Mouse (Mus musculus): Measurements from ENCODE around the gene Ccser1. TPM values are rescaled to one million over a fixed set of nuclear protein-coding genes. Genes with fewer than 3 reads are reported as not detected.

Ccser1 gene
- polyA plus RNA-seq, 1 experiment from 2014 or later: 6.6 TPM

- no peak for ATAC-seq
- TF ChIP-seq CTCF (IDR thresholded peaks at IDR 0.05; ENCODE audit: low read depth): no peak
- Histone ChIP-seq H3K9ac (ENCODE audit: low read depth, low read length) (no peak overlapping the region), H3K27me3 (replicated peaks; ENCODE audit: control insufficient read depth, insufficient read depth, low read length) (no peaks in the 10 kb centered on the region), H3K4me2 (replicated peaks; ENCODE audit: low read depth) (no peak overlapping the region), H3K27ac (ENCODE audit: low read depth, low read length) (no peak overlapping the region), H3K36me3 (ENCODE audit: control insufficient read depth, insufficient read depth) (no peaks in the 10 kb centered on the region), H3K9me3 (ENCODE audit: control insufficient read depth) (no peaks in the 10 kb centered on the region), H3K4me1 (replicated peaks; ENCODE audit: control insufficient read depth, insufficient read depth, low read length) (no peaks in the 10 kb centered on the region), H3K4me3 (ENCODE audit: low read depth, low read length) (no peak overlapping the region)
- WGBS: 78% methylated on average over 5 of the region's 5 CpGs
These were observed 583.3 kb downstream of the Ccser1 start for GRCm38 (mm10) chr6:61763379-61763778.

GRCm38 (mm10) chr6:61765801-61766200 is 585.7 kb downstream of the Ccser1 start:
- TF ChIP-seq CTCF (IDR thresholded peaks at IDR 0.05; ENCODE audit: low read depth): no peak
- 69% methylated on average over 2 of the region's 2 CpGs for WGBS
- Histone ChIP-seq H3K9ac (ENCODE audit: low read depth, low read length) (no peak overlapping the region), H3K4me1 (replicated peaks; ENCODE audit: control insufficient read depth, insufficient read depth, low read length) (no peaks in the 10 kb centered on the region), H3K27ac (ENCODE audit: low read depth, low read length) (no peak overlapping the region), H3K4me3 (ENCODE audit: low read depth, low read length) (no peak overlapping the region), H3K4me2 (replicated peaks; ENCODE audit: low read depth) (no peak overlapping the region), H3K36me3 (ENCODE audit: control insufficient read depth, insufficient read depth) (no peaks in the 10 kb centered on the region), H3K27me3 (replicated peaks; ENCODE audit: control insufficient read depth, insufficient read depth, low read length) (no peaks in the 10 kb centered on the region), H3K9me3 (ENCODE audit: control insufficient read depth) (no peaks in the 10 kb centered on the region)
- no peak for ATAC-seq

- H3K27me3 ChIP-seq (replicated peaks; ENCODE audit: control insufficient read depth, insufficient read depth, low read length): no peaks in the 10 kb centered on the region
- 80% methylated on average over 8 of the region's 8 CpGs for WGBS
- H3K9me3 ChIP-seq (ENCODE audit: control insufficient read depth): no peaks in the 10 kb centered on the region
- H3K9ac ChIP-seq (ENCODE audit: low read depth, low read length): no peak overlapping the region
- H3K4me1 ChIP-seq (replicated peaks; ENCODE audit: control insufficient read depth, insufficient read depth, low read length): no peaks in the 10 kb centered on the region
- no peak for ATAC-seq
- H3K4me2 ChIP-seq (replicated peaks; ENCODE audit: low read depth): no peak overlapping the region
- no peak overlapping the region for H3K4me3 ChIP-seq (ENCODE audit: low read depth, low read length)
- no peak overlapping the region for H3K27ac ChIP-seq (ENCODE audit: low read depth, low read length)
- no peaks in the 10 kb centered on the region for H3K36me3 ChIP-seq (ENCODE audit: control insufficient read depth, insufficient read depth)
- TF ChIP-seq CTCF (IDR thresholded peaks at IDR 0.05; ENCODE audit: low read depth): no peak
These were observed 587.0 kb downstream of the Ccser1 start for GRCm38 (mm10) chr6:61767151-61767550.

GRCm38 (mm10) chr6:61786706-61787105 is 606.6 kb downstream of the Ccser1 start:
- Histone ChIP-seq H3K36me3 (ENCODE audit: control insufficient read depth, insufficient read depth) (no peaks in the 10 kb centered on the region), H3K27ac (ENCODE audit: low read depth, low read length) (no peak overlapping the region), H3K27me3 (replicated peaks; ENCODE audit: control insufficient read depth, insufficient read depth, low read length) (no peaks in the 10 kb centered on the region), H3K4me2 (replicated peaks; ENCODE audit: low read depth) (no peak overlapping the region), H3K4me3 (ENCODE audit: low read depth, low read length) (no peak overlapping the region), H3K4me1 (replicated peaks; ENCODE audit: control insufficient read depth, insufficient read depth, low read length) (no peaks in the 10 kb centered on the region), H3K9me3 (ENCODE audit: control insufficient read depth) (no peaks in the 10 kb centered on the region), H3K9ac (ENCODE audit: low read depth, low read length) (no peak overlapping the region)
- TF ChIP-seq CTCF (IDR thresholded peaks at IDR 0.05; ENCODE audit: low read depth): no peak
- WGBS: 91% methylated on average over 2 of the region's 2 CpGs
- no peak for ATAC-seq

GRCm38 (mm10) chr6:61800889-61801288 is 620.8 kb downstream of the Ccser1 start:
- WGBS: 67% methylated on average over 3 of the region's 3 CpGs
- no peak overlapping the region for H3K4me2 ChIP-seq (replicated peaks; ENCODE audit: low read depth)
- H3K36me3 ChIP-seq (ENCODE audit: control insufficient read depth, insufficient read depth): no peaks in the 10 kb centered on the region
- no peak overlapping the region for H3K9ac ChIP-seq (ENCODE audit: low read depth, low read length)
- ATAC-seq: no peak
- H3K9me3 ChIP-seq (ENCODE audit: control insufficient read depth): no peaks in the 10 kb centered on the region
- no peaks in the 10 kb centered on the region for H3K27me3 ChIP-seq (replicated peaks; ENCODE audit: control insufficient read depth, insufficient read depth, low read length)
- H3K27ac ChIP-seq (ENCODE audit: low read depth, low read length): no peak overlapping the region
- no peaks in the 10 kb centered on the region for H3K4me1 ChIP-seq (replicated peaks; ENCODE audit: control insufficient read depth, insufficient read depth, low read length)
- TF ChIP-seq CTCF (IDR thresholded peaks at IDR 0.05; ENCODE audit: low read depth): no peak
- no peak overlapping the region for H3K4me3 ChIP-seq (ENCODE audit: low read depth, low read length)

- H3K27me3 ChIP-seq (replicated peaks; ENCODE audit: control insufficient read depth, insufficient read depth, low read length): no peaks in the 10 kb centered on the region
- H3K27ac ChIP-seq (ENCODE audit: low read depth, low read length): no peak overlapping the region
- no peaks in the 10 kb centered on the region for H3K4me1 ChIP-seq (replicated peaks; ENCODE audit: control insufficient read depth, insufficient read depth, low read length)
- WGBS: 90% methylated on average over 1 of the region's 1 CpGs
- H3K36me3 ChIP-seq (ENCODE audit: control insufficient read depth, insufficient read depth): no peaks in the 10 kb centered on the region
- no peak overlapping the region for H3K9ac ChIP-seq (ENCODE audit: low read depth, low read length)
- H3K4me2 ChIP-seq (replicated peaks; ENCODE audit: low read depth): no peak overlapping the region
- TF ChIP-seq CTCF (IDR thresholded peaks at IDR 0.05; ENCODE audit: low read depth): no peak
- no peaks in the 10 kb centered on the region for H3K9me3 ChIP-seq (ENCODE audit: control insufficient read depth)
- ATAC-seq: no peak
- no peak overlapping the region for H3K4me3 ChIP-seq (ENCODE audit: low read depth, low read length)
These were observed 625.4 kb downstream of the Ccser1 start for GRCm38 (mm10) chr6:61805481-61805880.

GRCm38 (mm10) chr6:61817716-61818115 is 637.6 kb downstream of the Ccser1 start:
- Histone ChIP-seq H3K36me3 (ENCODE audit: control insufficient read depth, insufficient read depth) (no peaks in the 10 kb centered on the region), H3K27ac (ENCODE audit: low read depth, low read length) (no peak overlapping the region), H3K4me3 (ENCODE audit: low read depth, low read length) (no peak overlapping the region), H3K9ac (ENCODE audit: low read depth, low read length) (no peak overlapping the region), H3K4me1 (replicated peaks; ENCODE audit: control insufficient read depth, insufficient read depth, low read length) (no peaks in the 10 kb centered on the region), H3K4me2 (replicated peaks; ENCODE audit: low read depth) (no peak overlapping the region), H3K9me3 (ENCODE audit: control insufficient read depth) (no peaks in the 10 kb centered on the region), H3K27me3 (replicated peaks; ENCODE audit: control insufficient read depth, insufficient read depth, low read length) (no peaks in the 10 kb centered on the region)
- TF ChIP-seq CTCF (IDR thresholded peaks at IDR 0.05; ENCODE audit: low read depth): no peak
- no peak for ATAC-seq
- 58% methylated on average over 1 of the region's 1 CpGs for WGBS

Measured in intestine, postnatal 0 days (tissue).